Mouse (Mus musculus) layer of hippocampus, postnatal 25 days (tissue): ENCODE measurements around the gene Hmgb1. TPM values are rescaled to one million over a fixed set of nuclear protein-coding genes. Genes with fewer than 3 reads are reported as not detected.

Source experiments
- DNase-seq, 2 experiments: peaks; one replicate each; pipeline ENCODE4 v3.0.0; 2022; ENCODE audit warnings: mixed read lengths in 2 of 2, low spot score in 1 of 2; ENCODE audit errors: extremely low spot score in 1 of 2
- total RNA-seq, 2 experiments: library from RNA; stranded (reverse); gene quantifications; 2 replicates each; pipeline ENCODE4 v1.2.3; 2021

Hmgb1 gene
- total RNA-seq, 2 experiments from 2014 or later, result 139 to 159 TPM

DNA sequence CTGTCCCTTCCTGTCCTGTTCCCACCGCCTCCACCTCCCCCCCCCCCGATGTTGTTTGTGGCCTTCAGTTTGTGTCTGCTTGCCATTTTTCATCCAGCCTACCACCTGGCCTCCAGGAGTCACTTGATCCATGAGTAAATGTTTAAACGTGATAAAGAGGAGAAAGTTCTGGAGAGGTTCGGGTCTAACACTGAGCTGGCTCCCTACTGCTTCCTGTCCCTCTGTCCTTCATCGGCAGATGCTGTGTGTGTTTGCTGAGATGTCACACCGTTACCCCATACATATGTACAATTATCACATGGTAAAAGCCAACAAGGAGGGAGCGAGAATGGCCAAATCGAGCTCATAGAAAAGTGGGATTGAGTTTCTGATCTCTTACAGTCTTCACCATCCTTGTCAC lies 107.2 kb downstream of the Hmgb1 start:
- no peak for DNase-seq

DNA sequence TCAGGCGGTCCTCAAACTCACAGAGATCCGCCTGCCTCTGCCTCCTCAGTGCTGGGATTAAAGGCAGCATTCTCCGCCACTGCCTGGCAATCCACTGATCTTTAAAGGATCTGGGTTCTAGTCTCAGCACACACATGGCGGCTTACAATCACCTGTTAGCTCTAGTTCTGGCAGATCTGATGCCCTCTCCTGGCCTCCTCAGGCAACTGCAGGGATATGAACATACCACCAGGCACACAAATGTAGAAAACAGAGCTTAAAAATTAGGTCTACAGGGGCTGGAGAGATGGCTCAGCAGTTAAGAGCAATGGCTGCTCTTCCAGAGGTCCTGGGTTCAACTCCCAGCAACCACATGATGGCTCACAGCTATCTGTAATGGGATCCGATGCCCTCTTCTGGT lies 112.7 kb downstream of the Hmgb1 start:
- DNase-seq, result no peak

DNA sequence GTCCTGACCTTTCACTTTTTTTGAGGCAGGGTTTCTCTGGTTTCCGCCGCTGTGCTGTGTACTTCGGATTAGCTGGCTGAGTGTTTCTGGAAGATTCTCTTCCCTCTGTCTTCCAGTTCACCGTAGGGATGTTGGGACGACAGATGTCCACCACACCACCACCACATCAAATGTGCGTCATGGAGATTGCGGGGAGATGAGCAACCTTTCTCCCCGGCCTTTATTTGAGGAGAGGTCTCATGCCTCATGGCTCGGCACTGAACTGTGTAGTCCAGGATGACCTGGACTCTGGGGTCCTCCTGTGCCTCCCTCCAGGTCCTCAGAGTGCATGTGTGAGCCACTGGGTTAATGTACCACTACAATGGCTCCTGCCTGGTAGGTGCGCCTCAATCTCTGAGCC lies 115.5 kb downstream of the Hmgb1 start:
- no peak for DNase-seq

DNA sequence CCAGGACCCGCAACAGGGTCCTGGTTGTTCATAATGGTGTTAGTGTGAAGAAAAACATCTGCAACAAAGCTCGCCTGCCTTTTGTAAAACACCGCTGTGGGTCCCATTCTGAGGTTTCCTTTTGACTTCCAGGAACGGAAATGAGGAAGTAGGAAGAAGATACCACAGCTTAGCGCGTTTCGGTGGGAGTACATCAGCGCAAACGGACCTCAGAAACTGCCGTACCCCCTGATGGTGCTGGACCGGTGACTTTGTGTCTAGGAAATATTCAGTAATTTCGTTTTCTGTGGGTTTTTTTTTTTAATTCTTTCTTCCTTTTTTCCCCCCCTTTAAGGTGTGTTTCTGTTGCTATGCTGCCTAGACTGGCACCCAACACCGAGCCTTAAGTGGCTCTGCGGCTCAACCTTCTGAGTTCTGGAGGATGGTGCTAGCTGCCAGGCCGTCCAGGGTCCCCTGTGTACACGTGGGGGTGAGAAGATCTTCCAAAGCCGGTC lies 116.0 kb downstream of the Hmgb1 start:
- no peak for DNase-seq

DNA sequence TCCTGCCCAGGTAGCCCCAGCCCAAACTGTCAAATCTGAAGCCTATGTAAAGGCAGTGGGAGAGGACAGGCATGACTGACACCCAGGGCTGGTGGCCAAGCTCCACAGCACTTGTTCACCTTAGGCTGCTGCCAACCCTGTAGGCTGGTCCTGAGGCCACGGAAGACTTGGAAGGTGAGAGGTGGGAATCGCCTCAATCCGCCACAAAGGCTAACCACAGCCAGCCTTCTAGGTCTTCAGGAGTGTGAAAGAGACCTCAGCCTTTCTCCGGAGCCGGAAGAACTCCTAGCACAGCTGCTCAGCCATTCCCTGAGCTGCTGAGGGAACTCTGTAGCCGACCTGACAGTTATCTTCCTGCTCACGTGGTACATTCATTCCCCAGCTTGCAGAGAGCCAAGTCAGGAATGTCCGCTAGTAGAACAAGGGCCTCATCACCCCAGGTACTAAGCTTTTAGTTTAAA lies 116.8 kb downstream of the Hmgb1 start:
- DNase-seq, result no peak

DNA sequence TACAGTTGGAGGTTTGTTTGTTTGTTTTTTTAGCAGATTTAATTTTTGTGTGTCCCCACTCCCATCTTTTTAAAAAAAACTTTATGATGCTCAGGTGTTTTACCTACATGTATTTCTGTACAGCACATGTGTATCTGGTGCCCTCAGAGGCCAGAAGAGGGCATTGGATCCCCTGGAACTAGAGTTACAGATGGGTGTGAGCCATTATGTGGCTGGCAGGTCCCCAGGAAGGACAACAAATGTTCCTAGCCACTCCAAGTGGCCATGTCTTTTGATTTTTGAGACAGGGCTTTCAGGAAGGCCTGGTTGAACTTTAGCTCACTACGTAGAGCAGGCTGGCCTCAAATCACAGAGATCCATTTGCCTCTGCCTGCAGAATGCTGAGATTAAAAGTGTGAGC lies 121.5 kb downstream of the Hmgb1 start:
- DNase-seq, result no peak

DNA sequence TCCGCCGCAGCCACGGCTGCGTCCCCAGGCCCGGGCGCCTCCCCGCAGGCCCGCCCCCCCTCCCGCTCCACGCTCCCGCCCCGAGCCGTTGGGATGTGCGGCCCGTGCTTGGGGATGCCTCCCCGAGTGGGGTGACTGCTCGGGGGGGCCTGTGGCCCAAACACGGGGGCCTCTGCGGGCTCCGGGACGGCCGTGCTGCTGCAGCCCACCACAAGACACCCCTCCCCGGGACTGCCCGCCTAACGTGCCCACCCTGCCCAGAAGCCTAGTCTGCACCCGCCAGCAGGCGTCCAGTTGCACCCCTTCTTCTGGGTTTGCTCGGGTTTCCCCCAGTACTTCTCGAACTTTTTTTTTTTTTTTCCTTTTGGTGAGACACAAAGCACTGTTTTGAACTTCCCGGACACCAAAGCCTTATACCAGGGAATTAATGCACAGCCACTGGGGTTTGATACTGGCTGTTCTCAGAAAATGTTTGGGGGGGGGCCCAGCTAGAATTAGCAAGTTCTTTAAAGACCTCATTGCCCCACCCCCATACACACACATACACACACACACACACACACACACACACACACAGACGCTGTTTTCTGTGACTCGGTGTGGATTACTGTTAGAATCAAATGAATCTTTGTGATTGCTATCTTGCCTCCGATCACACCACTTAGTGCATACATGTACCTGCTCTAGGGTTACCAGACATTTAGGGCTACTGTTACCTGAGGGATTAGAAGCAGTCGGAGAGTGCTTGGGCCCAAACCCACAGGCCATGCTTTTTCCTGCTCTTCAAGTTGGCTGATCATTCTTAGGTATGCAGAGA lies 130.7 kb downstream of the Hmgb1 start:
- no peak for DNase-seq

DNA sequence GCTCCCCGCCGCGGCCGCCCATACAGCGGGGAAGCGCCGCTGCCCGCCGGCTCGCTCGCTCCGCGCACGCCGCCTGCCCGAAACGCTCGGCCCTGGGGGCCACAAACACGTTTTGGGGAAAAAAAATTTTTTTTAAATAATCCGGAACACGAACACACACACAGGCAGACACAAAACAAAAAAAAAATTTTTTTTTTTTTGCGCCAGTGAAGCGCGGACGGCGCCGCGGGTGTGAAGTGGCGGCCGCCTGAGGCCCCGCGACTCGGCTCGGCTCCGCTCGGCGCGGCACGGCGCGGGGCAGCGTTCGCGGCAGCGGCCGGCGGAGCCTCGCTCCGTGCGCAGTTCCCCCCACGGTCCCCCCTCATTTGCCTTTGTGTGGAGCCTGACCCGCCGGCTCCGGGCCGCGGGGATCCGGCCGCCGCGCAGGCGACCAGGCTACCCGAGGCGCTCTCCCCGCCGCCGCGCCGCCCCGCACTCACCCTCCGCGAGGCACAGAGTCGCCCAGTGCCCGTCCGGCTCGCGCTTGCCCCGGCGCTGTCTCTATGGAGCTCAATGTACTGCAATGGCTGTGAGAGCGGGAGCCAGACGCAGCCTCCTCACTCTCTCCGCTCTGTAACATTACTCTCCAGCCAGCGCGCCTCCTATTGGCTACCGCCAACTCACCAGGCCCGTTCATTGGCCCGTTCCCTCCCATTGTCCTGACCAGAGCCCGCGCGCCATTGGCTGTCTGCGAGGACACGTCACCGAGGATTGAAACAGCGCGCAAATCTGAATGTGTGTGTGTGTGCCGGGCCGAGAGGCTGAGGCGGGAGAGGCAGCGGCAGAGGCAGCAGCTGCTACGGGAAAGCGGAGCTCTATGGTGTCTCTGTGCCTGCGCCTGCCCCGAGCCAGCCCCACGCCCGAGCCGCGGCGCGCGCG lies 131.6 kb downstream of the Hmgb1 start:
- peak; percentile 93 to 94 for DNase-seq

DNA sequence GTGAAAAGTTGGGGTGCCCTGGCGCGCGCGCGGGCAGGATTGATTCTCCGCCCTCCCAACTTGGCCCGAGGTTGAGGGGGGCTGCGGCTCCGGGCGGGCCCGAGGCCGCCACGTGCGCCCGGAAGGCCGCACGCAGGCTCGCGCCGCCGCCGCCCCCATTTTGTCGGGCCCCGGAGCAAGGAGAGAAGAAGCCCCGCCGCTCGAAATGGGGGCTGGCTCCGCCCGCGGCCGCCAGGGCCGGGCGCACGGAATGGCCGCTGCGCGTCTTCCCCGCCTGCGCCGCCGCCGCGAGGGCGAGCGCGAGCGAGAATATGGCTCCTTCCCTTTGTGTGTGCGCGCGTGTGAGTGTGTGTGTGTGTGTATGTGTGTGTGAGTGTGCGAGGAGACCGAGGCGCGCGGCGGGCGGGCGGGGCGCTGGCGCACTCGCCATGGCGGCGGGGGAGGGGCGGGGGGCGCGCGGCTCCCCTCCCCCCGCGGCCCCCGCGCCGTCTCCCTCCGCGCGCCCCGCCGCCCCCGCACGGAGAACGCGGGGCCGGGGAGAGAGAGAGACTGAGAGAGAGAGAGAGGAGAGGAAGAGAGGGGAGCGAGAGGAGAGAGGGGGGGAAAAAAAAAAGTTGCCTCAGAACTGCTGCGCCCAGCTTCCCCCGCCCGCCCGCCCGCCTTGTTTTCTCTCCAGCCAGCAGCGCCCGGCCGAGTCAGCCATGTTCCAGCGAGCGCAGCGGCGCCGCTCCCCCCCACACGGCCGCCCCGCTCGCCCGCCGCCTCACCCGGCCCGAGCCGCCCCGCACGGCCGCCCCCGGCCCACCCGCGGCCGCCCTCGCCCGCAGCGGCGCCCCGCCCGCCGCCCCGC lies 132.5 kb downstream of the Hmgb1 start:
- DNase-seq, result peak; percentile 71 to 81

DNA sequence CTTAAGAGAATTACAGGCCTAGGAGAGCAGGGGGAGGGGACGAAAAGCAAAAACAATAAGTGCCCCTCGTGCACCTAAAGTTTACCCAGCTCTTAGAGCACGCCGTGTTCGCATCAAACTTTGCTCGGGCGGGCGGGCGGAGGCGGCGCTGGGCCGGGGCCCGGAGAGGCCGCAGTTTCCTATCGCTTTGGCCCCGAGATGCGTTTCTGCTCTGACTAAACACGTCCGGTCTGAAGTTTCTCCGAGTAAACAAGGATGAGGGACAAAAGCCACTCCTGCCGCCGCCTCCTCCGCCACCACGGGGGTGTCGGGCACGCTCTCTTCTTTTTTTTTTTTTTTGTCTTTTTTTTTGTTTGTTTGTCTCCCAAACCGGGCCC lies 133.1 kb downstream of the Hmgb1 start:
- DNase-seq, result peak in 1 of 2 experiments; percentile 11

DNA sequence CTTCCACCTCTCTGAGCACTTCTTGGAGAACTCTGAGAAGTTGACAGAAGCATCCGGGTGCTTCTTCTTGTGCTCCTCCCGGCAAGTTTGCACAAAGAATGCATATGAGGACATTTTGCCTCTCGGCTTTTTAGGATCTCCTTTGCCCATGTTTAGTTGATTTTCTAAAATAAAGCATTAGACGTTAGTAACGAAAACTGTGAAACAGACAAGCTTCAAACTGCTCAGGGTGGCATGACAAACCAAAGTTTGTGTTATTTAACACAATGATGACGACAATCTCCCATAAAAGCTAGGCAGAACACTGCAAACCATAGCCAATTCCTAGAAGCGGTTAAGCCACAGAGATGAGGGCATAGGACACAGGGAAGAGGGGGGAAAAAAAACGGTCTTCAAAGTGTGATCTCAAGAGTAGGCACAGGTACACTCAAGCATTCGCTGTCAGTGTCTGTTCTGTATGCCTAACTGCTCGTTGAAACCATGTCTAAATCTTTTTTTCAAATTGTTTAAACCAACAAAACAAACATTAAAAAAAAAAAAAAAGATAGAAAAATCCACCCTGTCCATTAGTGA lies 133.6 kb downstream of the Hmgb1 start:
- no peak for DNase-seq

DNA sequence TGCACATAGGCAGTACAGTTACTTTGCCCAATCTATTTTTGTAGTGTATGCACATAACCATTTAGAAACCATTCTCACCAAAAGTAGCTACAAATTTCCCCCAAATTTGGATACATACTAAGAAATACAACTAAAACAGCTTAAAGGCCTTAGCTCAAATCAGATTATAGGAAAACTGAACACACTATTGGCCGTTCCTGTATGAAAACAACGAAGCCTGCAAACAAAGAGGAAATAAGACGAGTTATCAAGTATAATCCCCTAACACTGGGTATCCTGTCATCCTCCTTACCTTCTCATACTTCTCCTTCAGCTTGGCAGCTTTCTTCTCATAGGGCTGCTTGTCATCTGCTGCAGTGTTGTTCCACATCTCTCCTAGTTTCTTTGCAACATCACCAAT lies 134.9 kb downstream of the Hmgb1 start:
- DNase-seq, result no peak

DNA sequence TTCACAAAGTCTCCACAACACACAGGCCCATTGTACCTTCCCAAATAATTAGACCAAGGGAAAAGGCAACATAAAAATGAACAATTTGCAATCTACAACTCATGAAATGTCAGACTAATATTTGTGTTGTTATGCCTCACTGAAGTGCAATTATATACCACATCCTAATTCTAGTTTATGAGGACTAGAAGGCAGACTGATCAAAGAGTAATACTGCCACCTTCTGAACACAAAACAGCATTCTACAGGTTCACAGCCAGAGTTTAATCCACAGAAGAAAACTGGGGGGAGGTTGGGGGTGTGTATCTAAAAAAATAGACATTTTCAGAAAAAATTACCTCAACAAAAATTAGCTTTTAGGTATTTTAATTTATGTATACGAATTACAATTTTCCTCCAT lies 135.3 kb downstream of the Hmgb1 start:
- no peak for DNase-seq

DNA sequence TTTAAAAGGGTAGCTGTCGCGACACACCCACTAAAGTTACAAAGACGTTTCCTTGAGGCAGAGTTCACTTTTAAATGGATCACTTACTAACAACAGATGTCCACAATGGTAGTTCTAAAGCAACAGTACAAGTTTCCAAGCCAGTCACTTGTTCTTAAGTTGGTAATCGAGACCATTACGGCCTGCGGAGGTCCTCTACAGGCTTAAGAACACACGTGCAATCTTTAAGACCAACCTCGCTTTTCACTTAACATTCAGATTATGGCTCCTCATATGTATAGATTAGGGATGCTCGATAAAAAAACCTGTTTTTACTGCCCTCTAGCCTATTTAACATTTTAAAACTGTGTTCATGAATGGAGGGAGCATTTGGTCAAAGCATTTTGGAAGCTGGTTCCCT lies 137.6 kb downstream of the Hmgb1 start:
- DNase-seq, result no peak

DNA sequence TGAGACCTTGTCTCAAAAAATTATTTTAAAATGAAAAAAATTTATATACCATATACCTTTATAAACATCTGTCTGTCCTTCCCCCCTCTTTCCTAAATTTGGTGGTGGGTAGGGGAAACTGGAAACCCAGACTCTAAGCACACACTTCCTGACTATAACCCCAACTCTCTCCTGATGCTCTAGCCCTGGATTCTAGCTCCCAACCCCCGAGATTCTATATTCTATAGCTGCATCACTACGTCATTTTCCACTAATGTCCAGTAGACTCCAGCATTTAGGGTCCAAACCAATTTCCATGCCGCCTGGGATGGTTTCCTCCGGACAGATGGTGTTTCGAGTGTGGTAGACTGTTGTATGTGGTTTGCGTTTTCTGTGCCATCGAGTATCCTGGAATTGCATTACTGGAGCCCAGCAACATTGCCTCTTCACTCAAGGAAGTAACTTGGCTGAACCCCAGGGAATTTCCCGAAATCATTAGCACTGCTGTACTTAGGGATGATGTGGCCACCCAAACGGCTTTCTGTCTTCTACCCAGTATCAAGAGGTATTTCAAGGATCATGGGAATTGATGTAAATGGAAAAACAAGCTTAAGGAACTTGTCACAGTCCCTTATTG lies 138.7 kb downstream of the Hmgb1 start:
- DNase-seq, result no peak

DNA sequence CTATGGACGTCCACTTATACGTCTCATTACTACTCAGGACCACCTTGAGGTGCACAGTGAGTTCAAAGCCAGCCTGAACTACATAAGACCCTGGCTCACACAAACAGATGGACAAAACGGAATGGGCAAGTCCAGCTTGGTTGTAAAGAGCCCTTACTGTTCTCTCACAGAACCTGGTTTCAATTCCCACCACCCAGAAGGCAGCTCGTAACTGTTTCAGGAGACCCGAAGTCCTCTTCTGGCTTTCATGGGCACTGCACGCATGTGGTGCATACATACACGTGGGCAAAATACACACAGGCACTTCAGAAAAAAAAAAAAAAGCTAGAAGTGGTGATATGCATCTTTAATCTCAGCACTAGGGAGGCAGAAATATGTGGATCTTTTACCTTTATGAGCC lies 139.2 kb downstream of the Hmgb1 start:
- DNase-seq, result no peak

DNA sequence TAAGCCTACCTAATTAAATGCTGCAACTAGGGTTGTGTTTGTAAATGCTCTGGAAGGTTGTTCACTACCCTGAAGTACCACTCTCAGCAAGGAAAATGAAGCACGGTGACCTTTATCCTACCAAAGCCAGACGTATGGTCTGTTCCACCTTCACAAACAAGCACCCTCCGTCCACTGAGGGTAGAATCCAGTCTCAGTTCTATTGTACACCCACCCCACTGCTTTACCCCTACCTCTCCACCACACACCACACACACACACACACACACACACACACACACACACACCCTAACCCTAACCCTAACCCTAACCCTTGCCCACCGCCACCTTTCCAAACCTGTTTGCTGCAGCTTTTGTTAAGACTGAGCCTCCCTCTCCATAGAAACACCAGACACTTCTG lies 140.2 kb downstream of the Hmgb1 start:
- DNase-seq, result no peak

DNA sequence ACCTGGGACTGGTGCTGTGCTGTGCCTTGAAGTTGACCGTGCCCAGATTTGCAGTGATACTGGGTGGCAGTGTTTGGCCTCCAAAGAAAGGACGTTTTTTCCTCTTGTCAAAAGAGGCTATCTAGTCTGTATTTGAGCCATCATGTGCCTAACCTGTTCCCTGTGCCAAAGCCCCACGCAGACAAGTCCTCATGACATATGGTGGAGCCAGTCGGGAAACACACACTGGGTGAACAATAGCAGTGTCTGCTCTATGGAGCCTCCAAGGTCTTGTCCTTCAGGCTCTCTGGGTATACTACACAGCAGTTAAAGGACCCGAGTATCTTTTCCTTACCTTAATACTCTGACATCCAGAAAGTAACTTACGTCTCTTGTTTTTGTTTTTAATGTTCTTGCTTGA lies 141.0 kb downstream of the Hmgb1 start:
- no peak for DNase-seq

DNA sequence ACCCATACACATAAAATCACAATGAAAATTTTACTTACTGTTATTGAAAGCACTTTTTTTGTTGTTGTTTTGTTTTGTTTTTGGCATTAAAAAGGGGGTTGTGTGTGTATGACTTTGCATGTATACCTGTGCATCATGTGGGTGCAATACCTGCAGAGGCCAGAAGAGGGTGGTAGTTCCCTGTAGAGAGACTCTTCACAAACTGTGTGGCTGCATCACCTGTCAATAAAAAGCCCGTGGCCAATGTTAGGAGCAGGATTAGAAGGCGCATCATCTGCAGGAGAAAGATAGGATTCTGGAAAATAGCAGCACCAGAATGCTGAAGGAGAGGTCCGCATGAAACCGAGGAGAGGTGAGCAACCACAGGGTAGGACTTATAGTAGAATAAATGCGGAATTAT lies 144.5 kb downstream of the Hmgb1 start:
- DNase-seq, result no peak

DNA sequence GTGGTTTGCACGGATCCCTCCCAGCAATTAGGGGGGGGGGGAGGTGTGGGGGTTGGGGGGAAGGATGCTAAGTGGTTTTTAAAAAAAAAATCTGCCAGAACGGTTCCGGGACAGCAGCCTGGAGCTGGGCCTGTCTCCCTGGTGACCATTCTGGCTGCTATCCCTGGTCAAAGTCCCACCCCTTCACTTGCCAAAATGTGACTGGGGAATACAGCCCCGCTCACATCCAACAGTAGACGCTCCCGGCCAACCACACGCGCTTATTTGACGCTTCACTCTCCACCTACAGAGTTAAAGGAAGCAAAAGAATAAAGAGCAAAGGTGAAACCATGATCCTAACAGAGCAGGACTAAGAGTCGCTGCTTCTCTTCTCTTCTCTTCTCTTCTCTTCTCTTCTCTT lies 146.6 kb downstream of the Hmgb1 start:
- peak in 1 of 2 experiments; percentile 20 for DNase-seq
